Mouse (Mus musculus) effector memory CD4-positive, alpha-beta T cell, adult 5 months (primary cell): ENCODE measurements around the gene Mtx3. TPM values are rescaled to one million over a fixed set of nuclear protein-coding genes. Genes with fewer than 3 reads are reported as not detected.

Experiments used
- polyA plus RNA-seq: library from polyadenylated mRNA; unstranded; fragments of 100-300 nt; shearing (Covaris generic); gene quantifications from one replicate; pipeline ENCODE4 v1.2.1, GENCODE M21; 2017

The Mtx3 gene
- polyA plus RNA-seq = 0.80 TPM

GRCm38 (mm10) chr13:92844586-92845221 is at the start of gene Mtx3:
TSS of gene Mtx3 (plus strand) at chr13:92844760.

Other genes starting within 250 kb of the Mtx3 start
- 14.5 TPM for gene Serinc5, start 233.7 kb upstream of the Mtx3 start, polyA plus RNA-seq
- gene Thbs4, start 49.9 kb upstream of the Mtx3 start, polyA plus RNA-seq = not detected